Mouse (Mus musculus): Measurements from ENCODE around the gene Gpc4. TPM values are rescaled to one million over a fixed set of nuclear protein-coding genes. Genes with fewer than 3 reads are reported as not detected.

Gene Gpc4
- total and polyA plus RNA-seq, 2 experiments from 2014 or later, result 19.1 to 33.9 TPM

GRCm38 (mm10) chrX:52145563-52145962 lies 19.5 kb downstream of the Gpc4 start:
- no peak for ATAC-seq (ENCODE audit: insufficient read depth, low read depth)
- no peak overlapping the region for H3K27ac ChIP-seq (ENCODE audit: low read depth)
- no peaks in the 10 kb centered on the region for H3K36me3 ChIP-seq (replicated peaks; ENCODE audit: control insufficient read depth, insufficient read depth, low read length)
- no peaks in the 10 kb centered on the region for H3K4me1 ChIP-seq (ENCODE audit: control insufficient read depth, insufficient read depth)
- no peaks in the 10 kb centered on the region for H3K27me3 ChIP-seq (ENCODE audit: control insufficient read depth, insufficient read depth, low read length)
- TF ChIP-seq EP300 (IDR thresholded peaks at IDR 0.05; ENCODE audit: low read depth), result no peak
- TF ChIP-seq CTCF (IDR thresholded peaks at IDR 0.05; ENCODE audit: low read depth), result no peak
- H3K9me3 ChIP-seq (replicated peaks; ENCODE audit: control insufficient read depth, low read length), result no peaks in the 10 kb centered on the region
- no peak overlapping the region for H3K4me2 ChIP-seq (ENCODE audit: low read depth, low read length)
- no peak overlapping the region for H3K4me3 ChIP-seq (ENCODE audit: low read depth, low read length)
- no peak for DNase-seq (ENCODE audit: low spot score)
- H3K9ac ChIP-seq (replicated peaks; ENCODE audit: low read depth, low read length), result no peak overlapping the region

GRCm38 (mm10) chrX:52144491-52144890 lies 20.6 kb downstream of the Gpc4 start:
- H3K4me3 ChIP-seq (ENCODE audit: low read depth, low read length), result no peak overlapping the region
- no peak overlapping the region for H3K4me2 ChIP-seq (ENCODE audit: low read depth, low read length)
- no peak overlapping the region for H3K9ac ChIP-seq (replicated peaks; ENCODE audit: low read depth, low read length)
- DNase-seq (ENCODE audit: low spot score), result no peak
- no peaks in the 10 kb centered on the region for H3K36me3 ChIP-seq (replicated peaks; ENCODE audit: control insufficient read depth, insufficient read depth, low read length)
- no peaks in the 10 kb centered on the region for H3K4me1 ChIP-seq (ENCODE audit: control insufficient read depth, insufficient read depth)
- H3K9me3 ChIP-seq (replicated peaks; ENCODE audit: control insufficient read depth, low read length), result no peaks in the 10 kb centered on the region
- TF ChIP-seq EP300 (IDR thresholded peaks at IDR 0.05; ENCODE audit: low read depth), result no peak
- TF ChIP-seq CTCF (IDR thresholded peaks at IDR 0.05; ENCODE audit: low read depth), result no peak
- no peaks in the 10 kb centered on the region for H3K27me3 ChIP-seq (ENCODE audit: control insufficient read depth, insufficient read depth, low read length)
- ATAC-seq (ENCODE audit: insufficient read depth, low read depth), result no peak
- 80% methylated on average over 7 of the region's 7 CpGs for whole genome bisulfite sequencing
- H3K27ac ChIP-seq (ENCODE audit: low read depth), result no peak overlapping the region

DNA sequence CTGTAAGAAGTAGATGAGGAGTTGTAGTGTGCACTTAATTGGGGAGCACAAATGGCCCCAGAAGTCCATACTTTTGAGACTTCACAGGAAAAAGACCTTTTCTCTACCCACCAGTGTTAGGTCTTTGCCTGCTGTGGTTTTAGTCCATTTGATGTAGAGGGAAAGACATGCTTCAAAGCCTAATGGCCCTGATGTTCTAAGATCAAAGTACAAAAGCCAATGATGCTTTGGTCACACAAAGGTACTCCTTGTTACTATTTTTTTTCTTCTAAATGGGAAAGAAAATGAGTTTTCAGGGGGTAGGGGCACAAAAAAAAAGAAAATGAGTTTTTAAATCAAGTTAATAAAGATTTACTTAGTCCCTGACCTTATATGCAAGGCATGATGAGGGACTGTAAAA lies 24.7 kb downstream of the Gpc4 start:
- TF ChIP-seq EP300 (IDR thresholded peaks at IDR 0.05; ENCODE audit: low read depth) (no peak), CTCF (IDR thresholded peaks at IDR 0.05; ENCODE audit: low read depth) (no peak)
- no peak overlapping the region for H3K4me2 ChIP-seq (ENCODE audit: low read depth, low read length)
- ATAC-seq (ENCODE audit: insufficient read depth, low read depth) (no peak), DNase-seq (ENCODE audit: low spot score) (no peak)
- H3K27me3 ChIP-seq (ENCODE audit: control insufficient read depth, insufficient read depth, low read length), result no peaks in the 10 kb centered on the region
- no peak overlapping the region for H3K4me3 ChIP-seq (ENCODE audit: low read depth, low read length)
- no peak overlapping the region for H3K9ac ChIP-seq (replicated peaks; ENCODE audit: low read depth, low read length)
- no peaks in the 10 kb centered on the region for H3K36me3 ChIP-seq (replicated peaks; ENCODE audit: control insufficient read depth, insufficient read depth, low read length)
- no peak overlapping the region for H3K27ac ChIP-seq (ENCODE audit: low read depth)
- no peaks in the 10 kb centered on the region for H3K4me1 ChIP-seq (ENCODE audit: control insufficient read depth, insufficient read depth)
- H3K9me3 ChIP-seq (replicated peaks; ENCODE audit: control insufficient read depth, low read length), result no peaks in the 10 kb centered on the region

DNA sequence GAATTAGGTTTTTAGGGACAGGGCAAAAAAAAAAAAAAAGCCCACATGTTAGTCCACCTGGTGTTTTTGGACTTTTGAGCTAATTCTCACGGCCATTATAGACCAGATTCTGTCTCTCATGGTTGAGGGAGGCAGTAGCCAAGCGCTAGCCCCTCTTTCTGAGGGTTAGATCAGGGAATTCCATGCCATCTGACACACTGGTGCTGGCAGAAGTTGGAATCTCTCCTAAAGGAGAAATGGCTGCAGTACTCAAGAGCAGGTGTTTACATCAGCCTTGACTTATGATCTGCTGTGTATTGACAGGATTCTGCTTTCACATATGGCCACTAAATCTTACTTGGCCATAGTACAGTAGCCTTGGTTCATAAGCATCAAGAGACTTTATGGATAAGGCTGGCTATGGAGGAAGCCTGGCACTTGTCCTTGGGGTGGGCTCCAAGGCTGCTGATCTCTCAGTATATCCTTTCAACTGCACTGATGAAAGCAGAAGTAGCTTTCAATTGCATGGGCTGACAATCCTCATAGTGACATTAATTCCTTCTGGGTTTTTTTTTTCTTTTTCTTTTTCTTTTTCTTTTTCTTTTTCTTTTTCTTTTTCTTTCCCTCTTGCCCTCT lies 26.5 kb downstream of the Gpc4 start:
- TF ChIP-seq EP300 (IDR thresholded peaks at IDR 0.05; ENCODE audit: low read depth) (no peak), CTCF (IDR thresholded peaks at IDR 0.05; ENCODE audit: low read depth) (no peak)
- Histone ChIP-seq H3K9me3 (replicated peaks; ENCODE audit: control insufficient read depth, low read length) (no peaks in the 10 kb centered on the region), H3K4me1 (ENCODE audit: control insufficient read depth, insufficient read depth) (no peaks in the 10 kb centered on the region), H3K4me3 (ENCODE audit: low read depth, low read length) (no peak overlapping the region), H3K27ac (ENCODE audit: low read depth) (no peak overlapping the region), H3K27me3 (ENCODE audit: control insufficient read depth, insufficient read depth, low read length) (no peaks in the 10 kb centered on the region), H3K9ac (replicated peaks; ENCODE audit: low read depth, low read length) (no peak overlapping the region), H3K4me2 (ENCODE audit: low read depth, low read length) (no peak overlapping the region), H3K36me3 (replicated peaks; ENCODE audit: control insufficient read depth, insufficient read depth, low read length) (no peaks in the 10 kb centered on the region)
- WGBS, result 55% methylated on average over 2 of the region's 2 CpGs
- ATAC-seq (ENCODE audit: insufficient read depth, low read depth), result no peak
- no peak for DNase-seq (ENCODE audit: low spot score)

DNA sequence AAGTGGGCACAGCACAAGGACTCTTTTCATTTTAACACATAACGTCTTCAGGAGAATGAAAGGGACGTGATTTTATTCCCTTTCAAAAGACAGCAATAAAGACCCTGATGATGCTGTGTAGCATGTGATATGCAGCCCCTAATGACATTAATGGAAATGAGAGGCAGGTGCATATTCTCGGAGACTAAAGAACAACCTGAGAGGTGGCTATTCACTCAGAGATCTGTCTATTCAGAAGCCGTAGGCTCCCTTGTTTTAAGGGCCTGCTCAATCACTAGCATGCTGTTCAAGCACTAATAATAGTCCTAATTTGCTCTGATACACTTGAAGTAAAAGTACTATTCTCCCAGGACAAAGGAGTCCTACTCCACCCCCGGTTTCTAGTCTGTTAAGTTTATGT lies 27.0 kb downstream of the Gpc4 start:
- no peaks in the 10 kb centered on the region for H3K9me3 ChIP-seq (replicated peaks; ENCODE audit: control insufficient read depth, low read length)
- ATAC-seq (ENCODE audit: insufficient read depth, low read depth), result no peak
- no peaks in the 10 kb centered on the region for H3K36me3 ChIP-seq (replicated peaks; ENCODE audit: control insufficient read depth, insufficient read depth, low read length)
- no peak overlapping the region for H3K9ac ChIP-seq (replicated peaks; ENCODE audit: low read depth, low read length)
- no peak overlapping the region for H3K27ac ChIP-seq (ENCODE audit: low read depth)
- H3K4me2 ChIP-seq (ENCODE audit: low read depth, low read length), result no peak overlapping the region
- WGBS, result 69% methylated on average over 5 of the region's 5 CpGs
- no peak for DNase-seq (ENCODE audit: low spot score)
- H3K27me3 ChIP-seq (ENCODE audit: control insufficient read depth, insufficient read depth, low read length), result no peaks in the 10 kb centered on the region
- H3K4me3 ChIP-seq (ENCODE audit: low read depth, low read length), result no peak overlapping the region
- TF ChIP-seq CTCF (IDR thresholded peaks at IDR 0.05; ENCODE audit: low read depth) (no peak), EP300 (IDR thresholded peaks at IDR 0.05; ENCODE audit: low read depth) (no peak)
- H3K4me1 ChIP-seq (ENCODE audit: control insufficient read depth, insufficient read depth), result no peaks in the 10 kb centered on the region

GRCm38 (mm10) chrX:52136525-52136924 lies 28.5 kb downstream of the Gpc4 start:
- Histone ChIP-seq H3K27me3 (ENCODE audit: control insufficient read depth, insufficient read depth, low read length) (no peaks in the 10 kb centered on the region), H3K36me3 (replicated peaks; ENCODE audit: control insufficient read depth, insufficient read depth, low read length) (no peaks in the 10 kb centered on the region), H3K9me3 (replicated peaks; ENCODE audit: control insufficient read depth, low read length) (no peaks in the 10 kb centered on the region), H3K4me3 (ENCODE audit: low read depth, low read length) (no peak overlapping the region), H3K4me1 (ENCODE audit: control insufficient read depth, insufficient read depth) (no peaks in the 10 kb centered on the region), H3K27ac (ENCODE audit: low read depth) (no peak overlapping the region), H3K9ac (replicated peaks; ENCODE audit: low read depth, low read length) (no peak overlapping the region), H3K4me2 (ENCODE audit: low read depth, low read length) (no peak overlapping the region)
- DNase-seq (ENCODE audit: low spot score) (no peak), ATAC-seq (ENCODE audit: insufficient read depth, low read depth) (no peak)
- WGBS, result 83% methylated on average over 5 of the region's 5 CpGs
- TF ChIP-seq CTCF (IDR thresholded peaks at IDR 0.05; ENCODE audit: low read depth) (no peak), EP300 (IDR thresholded peaks at IDR 0.05; ENCODE audit: low read depth) (no peak)

Measured in heart, postnatal 0 days (tissue).